9 mouse cellular contexts compared by ENCODE assay signal in the genomic region with DNA sequence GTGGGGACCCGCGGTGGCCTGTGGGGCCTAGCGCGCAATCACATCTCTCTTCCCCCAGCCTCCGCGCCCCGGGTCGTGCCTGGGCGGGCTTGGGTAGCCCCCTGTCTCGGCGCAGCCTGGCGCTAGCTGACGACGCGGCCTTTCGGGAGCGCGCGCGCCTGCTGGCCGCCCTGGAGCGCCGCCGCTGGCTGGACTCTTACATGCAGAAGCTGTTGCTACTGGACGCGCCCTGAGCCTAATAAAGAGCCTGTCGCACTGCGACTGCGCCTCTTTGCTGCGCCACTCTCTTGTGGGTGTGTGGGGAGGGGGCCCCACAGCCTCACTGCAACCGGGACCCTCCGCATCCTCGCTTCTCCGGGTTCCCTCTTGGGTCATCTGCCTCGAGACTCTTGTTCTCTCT. TPM values are rescaled to one million over a fixed set of nuclear protein-coding genes. Genes with fewer than 3 reads are reported as not detected.
DNase-seq lines count a peak whose midpoint lies in the region; ATAC-seq lines count a peak whose summit lies in the region.
"Had no signal": no experiment of that assay in that cellular context is flagged by ENCODE, and none has a peak within 500 bp of the region (broad histone marks: within the 10 kb centered on the region; RNA-seq: fewer than 3 reads in every experiment).

No protein-coding gene starts in this region.

- H3K27ac ChIP-seq in hindbrain, embryonic 14.5 days = no peak overlapping the region
- no peak overlapping the region for H3K27ac ChIP-seq in midbrain, embryonic 13.5 days

- no peak overlapping the region for H3K9ac ChIP-seq in hindbrain, embryonic 14.5 days
- no peak overlapping the region; the same call in 1 of the 2 replicates for H3K9ac ChIP-seq in midbrain, embryonic 13.5 days (replicated peaks)

- H3K4me3 ChIP-seq in hindbrain, embryonic 14.5 days (replicated peaks; ENCODE audit: low read length) = peak overlapping the region; percentile 26
- H3K4me3 ChIP-seq in midbrain, embryonic 13.5 days (replicated peaks) = peak overlapping the region; percentile 33

- H3K36me3 ChIP-seq in hindbrain, embryonic 14.5 days (replicated peaks; ENCODE audit: control insufficient read depth, insufficient read depth) = no peaks in the 10 kb centered on the region
- no peaks in the 10 kb centered on the region for H3K36me3 ChIP-seq in midbrain, embryonic 13.5 days

- WGBS in hindbrain, embryonic 14.5 days = 3% methylated on average over 35 of the region's 35 CpGs
- 4% methylated on average over 35 of the region's 35 CpGs for WGBS in midbrain, embryonic 13.5 days

- peak; percentile 54 for DNase-seq in embryo, embryonic 11 days
- DNase-seq in embryo, embryonic 10.5 days (ENCODE audit: low spot score) = no peak
- peak; percentile 63 for DNase-seq in MN1 (ENCODE audit: low spot score)
- DNase-seq in hindbrain, embryonic 14.5 days (ENCODE audit: low spot score) = no peak
- no peak for DNase-seq in urinary bladder, postnatal 14 days (ENCODE audit: low spot score)
- DNase-seq in thymus, postnatal 25 days = no peak
- no peak for DNase-seq in layer of hippocampus, postnatal 14 days (ENCODE audit: low spot score in 2 of 2)

- H3K27me3 ChIP-seq in hindbrain, embryonic 14.5 days (ENCODE audit: control insufficient read depth, insufficient read depth, low read length) = peaks cover 85% of the 10 kb centered on the region
- peaks cover 98% of the 10 kb centered on the region for H3K27me3 ChIP-seq in midbrain, embryonic 13.5 days

- no peak for ATAC-seq in hindbrain, embryonic 14.5 days (ENCODE audit: low FRiP score)
- 0 out of 2 replicates have a peak, but pooled peaks have one; percentile 5 for ATAC-seq in midbrain, embryonic 13.5 days

- H3K4me1 ChIP-seq in hindbrain, embryonic 14.5 days (replicated peaks; ENCODE audit: control insufficient read depth, insufficient read depth, low read length) = peaks cover 4% of the 10 kb centered on the region
- peaks cover 44% of the 10 kb centered on the region for H3K4me1 ChIP-seq in midbrain, embryonic 13.5 days (replicated peaks)

- H3K4me2 ChIP-seq in hindbrain, embryonic 14.5 days (replicated peaks) = peak overlapping the region; percentile 56
- peak overlapping the region; percentile 55 for H3K4me2 ChIP-seq in midbrain, embryonic 13.5 days (replicated peaks)

- no peaks in the 10 kb centered on the region for H3K9me3 ChIP-seq in hindbrain, embryonic 14.5 days (ENCODE audit: control insufficient read depth, low read length)
- H3K9me3 ChIP-seq in midbrain, embryonic 13.5 days = no peaks in the 10 kb centered on the region

RNA-seq across cellular contexts. Expression of a gene that starts 0.7 kb away (rescaled TPM):
- polyA plus RNA-seq in hindbrain, embryonic 14.5 days (2014; fragmentation: Nextera tagmentation; extraction: Ambion mirVana) = 0.83 TPM in 1 of 2 replicates, not detected in the other
- polyA plus RNA-seq in midbrain, embryonic 13.5 days (2015; fragmentation: Nextera tagmentation; extraction: Ambion mirVana) = 1.8 and 2.1 TPM in 2 replicates
- not detected for total RNA-seq in layer of hippocampus, postnatal 14 days (2021)
- total RNA-seq: common myeloid progenitor, adult 5-6 weeks had no signal

RNA-seq across cellular contexts. Expression of a gene that starts 2.2 kb away (rescaled TPM):
- not detected in 2 replicates for polyA plus RNA-seq in hindbrain, embryonic 14.5 days (2014; fragmentation: Nextera tagmentation; extraction: Ambion mirVana)
- polyA plus RNA-seq in midbrain, embryonic 13.5 days (2015; fragmentation: Nextera tagmentation; extraction: Ambion mirVana) = not detected in 2 replicates
- under 1 TPM in 1 of 2 experiments, not detected in 1; 0.26 TPM for total RNA-seq in layer of hippocampus, postnatal 14 days (2021)
- total RNA-seq: common myeloid progenitor, adult 5-6 weeks had no signal

RNA-seq across cellular contexts. Expression of a gene that starts 17.8 kb away (rescaled TPM):
- polyA plus RNA-seq in hindbrain, embryonic 14.5 days (2014; fragmentation: Nextera tagmentation; extraction: Ambion mirVana) = 0.47 and 0.48 TPM in 2 replicates
- 0.34 and 1.8 TPM in 2 replicates for polyA plus RNA-seq in midbrain, embryonic 13.5 days (2015; fragmentation: Nextera tagmentation; extraction: Ambion mirVana)
- 1,000 to 10,000 TPM; 1,582 to 1,636 TPM for total RNA-seq in layer of hippocampus, postnatal 14 days (2021)
- total RNA-seq: common myeloid progenitor, adult 5-6 weeks had no signal

RNA-seq across cellular contexts. Expression of a gene that starts 23.2 kb away (rescaled TPM):
- polyA plus RNA-seq in hindbrain, embryonic 14.5 days (2014; fragmentation: Nextera tagmentation; extraction: Ambion mirVana) = 0.50 and 0.57 TPM in 2 replicates
- polyA plus RNA-seq in midbrain, embryonic 13.5 days (2015; fragmentation: Nextera tagmentation; extraction: Ambion mirVana) = 0.59 and 0.97 TPM in 2 replicates
- total RNA-seq in layer of hippocampus, postnatal 14 days (2021) = 1 to 10 TPM; 2.0 to 2.7 TPM

RNA-seq across cellular contexts. Expression of a gene that starts 27.2 kb away (rescaled TPM):
- polyA plus RNA-seq in hindbrain, embryonic 14.5 days (2014; fragmentation: Nextera tagmentation; extraction: Ambion mirVana) = 16.0 and 21.3 TPM in 2 replicates
- 24.7 and 27.2 TPM in 2 replicates for polyA plus RNA-seq in midbrain, embryonic 13.5 days (2015; fragmentation: Nextera tagmentation; extraction: Ambion mirVana)
- 10 to 100 TPM; 14.0 to 15.9 TPM for total RNA-seq in layer of hippocampus, postnatal 14 days (2021)

Comparison
In these comparisons a context has a peak if more than half of its experiments do, and no peak if none do; other contexts are left out.
1. DNase-seq: peak in embryo, embryonic 11 days (single experiment) and MN1 (single experiment); none in embryo, embryonic 10.5 days (single experiment), hindbrain, embryonic 14.5 days (single experiment), urinary bladder, postnatal 14 days (single experiment), thymus, postnatal 25 days (single experiment) and layer of hippocampus, postnatal 14 days (0 of 2).